Mouse (Mus musculus): ENCODE data around the gene Vmn1r55. TPM values are rescaled to one million over a fixed set of nuclear protein-coding genes. Genes with fewer than 3 reads are reported as not detected.

The Vmn1r55 gene
- not detected in 2 replicates for polyA plus RNA-seq (2015; fragmentation: Nextera tagmentation; extraction: Ambion mirVana)

GRCm38 (mm10) chr7:5149570-5149969, at the start of gene Vmn1r55:
TSS of gene Vmn1r55 (minus strand) at chr7:5149670.

GRCm38 (mm10) chr7:5196647-5197046, 47.2 kb upstream of the Vmn1r55 start, which contains the start of gene Vmn1r56:
TSS of gene Vmn1r56 (minus strand) at chr7:5196747.

GRCm38 (mm10) chr7:5125549-5126406, 23.7 kb downstream of the Vmn1r55 start, which contains the start of gene Rasl2-9:
TSS of gene Rasl2-9 (minus strand) at chr7:5125950.

GRCm38 (mm10) chr7:5116850-5117249, 32.6 kb downstream of the Vmn1r55 start, which contains the start of gene Rfpl4:
TSS of gene Rfpl4 (minus strand) at chr7:5116950.

GRCm38 (mm10) chr7:5080010-5080751, 69.3 kb downstream of the Vmn1r55 start, which contains the start of gene Epn1:
TSS of gene Epn1 (plus strand) at chr7:5080235.

Other genes starting within 250 kb of the Vmn1r55 start
- not detected in 2 replicates for gene Gm36210, start 243.2 kb downstream of the Vmn1r55 start, polyA plus RNA-seq (2015; fragmentation: Nextera tagmentation; extraction: Ambion mirVana)
- gene Zfp628, start 234.5 kb downstream of the Vmn1r55 start, polyA plus RNA-seq (2015; fragmentation: Nextera tagmentation; extraction: Ambion mirVana) = 2.2 and 2.6 TPM in 2 replicates
- gene Nat14, start 227.6 kb downstream of the Vmn1r55 start, polyA plus RNA-seq (2015; fragmentation: Nextera tagmentation; extraction: Ambion mirVana) = 0.62 and 0.71 TPM in 2 replicates
- gene Ssc5d, start 223.9 kb downstream of the Vmn1r55 start, polyA plus RNA-seq (2015; fragmentation: Nextera tagmentation; extraction: Ambion mirVana) = 0.30 and 0.31 TPM in 2 replicates
- gene Sbk2, start 185.3 kb downstream of the Vmn1r55 start, polyA plus RNA-seq (2015; fragmentation: Nextera tagmentation; extraction: Ambion mirVana) = not detected in 2 replicates
- not detected in 2 replicates for gene Sbk3, start 178.5 kb downstream of the Vmn1r55 start, polyA plus RNA-seq (2015; fragmentation: Nextera tagmentation; extraction: Ambion mirVana)
- gene Zfp579, start 153.5 kb downstream of the Vmn1r55 start, polyA plus RNA-seq (2015; fragmentation: Nextera tagmentation; extraction: Ambion mirVana) = 6.4 and 9.8 TPM in 2 replicates
- 10.6 and 10.8 TPM in 2 replicates for gene Zfp524, start 135.3 kb downstream of the Vmn1r55 start, polyA plus RNA-seq (2015; fragmentation: Nextera tagmentation; extraction: Ambion mirVana)
- 14.5 and 16.2 TPM in 2 replicates for gene Fiz1, start 135.0 kb downstream of the Vmn1r55 start, polyA plus RNA-seq (2015; fragmentation: Nextera tagmentation; extraction: Ambion mirVana)
- gene Gm44973, start 134.2 kb downstream of the Vmn1r55 start, polyA plus RNA-seq (2015; fragmentation: Nextera tagmentation; extraction: Ambion mirVana) = 3.6 and 5.3 TPM in 2 replicates
- 2.8 and 4.2 TPM in 2 replicates for gene Zfp865, start 129.3 kb downstream of the Vmn1r55 start, polyA plus RNA-seq (2015; fragmentation: Nextera tagmentation; extraction: Ambion mirVana)
- 0.67 and 0.95 TPM in 2 replicates for gene Ccdc106, start 129.1 kb downstream of the Vmn1r55 start, polyA plus RNA-seq (2015; fragmentation: Nextera tagmentation; extraction: Ambion mirVana)
- gene 4632433K11Rik, start 115.6 kb downstream of the Vmn1r55 start, polyA plus RNA-seq (2015; fragmentation: Nextera tagmentation; extraction: Ambion mirVana) = not detected in 2 replicates
- gene Zfp784, start 111.2 kb downstream of the Vmn1r55 start, polyA plus RNA-seq (2015; fragmentation: Nextera tagmentation; extraction: Ambion mirVana) = 1.7 and 2.3 TPM in 2 replicates
- gene Zfp580, start 98.1 kb downstream of the Vmn1r55 start, polyA plus RNA-seq (2015; fragmentation: Nextera tagmentation; extraction: Ambion mirVana) = 6.8 and 10.0 TPM in 2 replicates
- gene U2af2, start 87.5 kb downstream of the Vmn1r55 start, polyA plus RNA-seq (2015; fragmentation: Nextera tagmentation; extraction: Ambion mirVana) = 82.2 and 85.4 TPM in 2 replicates
- 68.8 and 71.1 TPM in 2 replicates for gene Epn1, start 69.4 kb downstream of the Vmn1r55 start, polyA plus RNA-seq (2015; fragmentation: Nextera tagmentation; extraction: Ambion mirVana)
- gene Rfpl4, start 32.7 kb downstream of the Vmn1r55 start, polyA plus RNA-seq (2015; fragmentation: Nextera tagmentation; extraction: Ambion mirVana) = not detected in 2 replicates
- gene Rasl2-9, start 23.7 kb downstream of the Vmn1r55 start, polyA plus RNA-seq (2015; fragmentation: Nextera tagmentation; extraction: Ambion mirVana) = 0.53 and 0.63 TPM in 2 replicates
- gene Vmn1r56, start 47.1 kb upstream of the Vmn1r55 start, polyA plus RNA-seq (2015; fragmentation: Nextera tagmentation; extraction: Ambion mirVana) = not detected in 2 replicates
- not detected in 2 replicates for gene Vmn1r57, start 68.8 kb upstream of the Vmn1r55 start, polyA plus RNA-seq (2015; fragmentation: Nextera tagmentation; extraction: Ambion mirVana)
- gene Gm5065, start 200.9 kb upstream of the Vmn1r55 start, polyA plus RNA-seq (2015; fragmentation: Nextera tagmentation; extraction: Ambion mirVana) = not detected in 2 replicates
- not detected in 2 replicates for gene Nlrp2, start 201.4 kb upstream of the Vmn1r55 start, polyA plus RNA-seq (2015; fragmentation: Nextera tagmentation; extraction: Ambion mirVana)

Measured in spleen, postnatal 0 days (tissue).